Mouse (Mus musculus) ES-Bruce4 (cell line): Measurements from ENCODE around the gene Amph.

Experiments
- CTCF ChIP-seq: IDR thresholded peaks from one replicate; pipeline ENCODE4 v1.8.1; 2011; ENCODE audit warnings: low read depth, low read length
- POLR2A ChIP-seq: IDR thresholded peaks from one replicate; pipeline ENCODE4 v1.8.1; 2011; ENCODE audit warnings: low read length; ENCODE audit not compliant: insufficient read depth

- TF ChIP-seq CTCF (no peak), POLR2A (no peak)
Measured at GRCm38 (mm10) chr13:19139104-19139503, 191.1 kb downstream of the Amph start.
